Mouse (Mus musculus) embryonic facial prominence, embryonic 11.5 days (tissue): ENCODE measurements around the gene Serhl. TPM values are rescaled to one million over a fixed set of nuclear protein-coding genes. Genes with fewer than 3 reads are reported as not detected.

ENCODE experiments used
- ATAC-seq: fragments of 200-750 bp; cut with Nextera tagmentation; replicated peaks from 2 replicates; pipeline ENCODE4 v1.8.0; 2017; ENCODE audit warnings: low read depth; ENCODE audit not compliant: insufficient number of reproducible peaks, low FRiP score, low TSS enrichment
- DNase-seq: peaks from one replicate; pipeline ENCODE4 v3.0.0-alpha.2; 2015; ENCODE audit warnings: low spot score
- H3K27ac ChIP-seq: fragments of 300-500 bp; sonication (generic); replicated peaks from 2 replicates; pipeline ENCODE4 v1.5.1; 2014; ENCODE audit warnings: mild to moderate bottlenecking, low read depth, low read length, control low read depth
- H3K27me3 ChIP-seq: fragments of 300-500 bp; sonication (generic); 2 replicates; pipeline ENCODE4 v1.6.1; 2014; ENCODE audit warnings: mild to moderate bottlenecking, low read length, moderate library complexity, mixed read lengths; ENCODE audit not compliant: control insufficient read depth, insufficient read depth
- H3K36me3 ChIP-seq: fragments of 300-500 bp; sonication (generic); replicated peaks from 2 replicates; pipeline ENCODE4 v1.6.1; 2014; ENCODE audit warnings: low read depth, mild to moderate bottlenecking, low read length, moderate library complexity, mixed read lengths; ENCODE audit not compliant: control insufficient read depth, insufficient read depth
- H3K4me1 ChIP-seq: fragments of 300-500 bp; sonication (generic); 2 replicates; pipeline ENCODE4 v1.6.1; 2014; ENCODE audit warnings: low read length, mixed read lengths; ENCODE audit not compliant: control insufficient read depth, insufficient read depth
- H3K4me2 ChIP-seq: fragments of 300-500 bp; sonication (generic); 2 replicates; pipeline ENCODE4 v1.6.1; 2014; ENCODE audit warnings: low read depth, mild to moderate bottlenecking, control low read depth, low read length, moderate library complexity
- H3K4me3 ChIP-seq: fragments of 300-500 bp; sonication (generic); 2 replicates; pipeline ENCODE4 v1.5.1; 2014; ENCODE audit warnings: low read depth, low read length, control low read depth
- H3K9ac ChIP-seq: fragments of 300-500 bp; sonication (generic); replicated peaks from 2 replicates; pipeline ENCODE4 v1.6.1; 2014; ENCODE audit warnings: mild to moderate bottlenecking, control low read depth, low read length
- H3K9me3 ChIP-seq: fragments of 300-500 bp; sonication (generic); replicated peaks from 2 replicates; pipeline ENCODE4 v1.6.1; 2016; ENCODE audit warnings: mild to moderate bottlenecking, low read length, inconsistent platforms, mixed read lengths; ENCODE audit not compliant: control insufficient read depth
- WGBS: fragments of 180-500 bp; shearing (Covaris S2); extraction: QIAGEN DNeasy Blood & Tissue Kit; methylation state at CpG from one replicate; pipeline ENCODE4 v1.1.7; 2014; 5-methylcytosine and 5-hydroxymethylcytosine counted together
- polyA plus RNA-seq: library from polyadenylated mRNA; unstranded; fragments of >200 nt; fragmentation: Nextera tagmentation; extraction: Ambion mirVana; gene quantifications from 2 replicates; pipeline ENCODE4 v1.2.1, GENCODE M21; 2014

Serhl gene
- polyA plus RNA-seq, 1 experiment from 2014 or later: 43.5 TPM

DNA sequence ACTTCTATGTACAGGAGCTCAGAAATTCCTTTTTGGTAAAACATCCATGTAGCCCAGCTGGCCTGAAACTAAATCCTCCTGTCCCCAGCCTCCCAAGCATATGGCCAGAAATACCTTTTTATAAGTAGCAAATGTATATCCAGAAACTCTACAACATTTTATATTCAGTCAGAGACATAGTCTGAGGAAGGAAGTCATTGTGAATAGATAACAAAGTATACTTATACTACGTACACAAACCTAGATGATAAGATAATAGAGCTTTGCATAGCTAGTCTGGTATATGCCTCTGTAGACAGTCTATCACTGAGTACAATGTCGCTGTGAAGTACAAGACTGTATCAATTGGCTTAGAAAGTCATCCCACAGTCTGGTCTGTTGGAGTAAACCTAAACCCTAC lies 46.3 kb downstream of the Serhl start:
- Histone ChIP-seq H3K27ac (no peak overlapping the region), H3K4me1 (no peaks in the 10 kb centered on the region), H3K4me2 (no peak overlapping the region), H3K9me3 (no peaks in the 10 kb centered on the region), H3K27me3 (no peaks in the 10 kb centered on the region), H3K36me3 (peaks cover 19% of the 10 kb centered on the region), H3K4me3 (no peak overlapping the region), H3K9ac (no peak overlapping the region)
- DNase-seq (no peak), ATAC-seq (no peak)
- 93% methylated on average over 2 of the region's 2 CpGs for WGBS

DNA sequence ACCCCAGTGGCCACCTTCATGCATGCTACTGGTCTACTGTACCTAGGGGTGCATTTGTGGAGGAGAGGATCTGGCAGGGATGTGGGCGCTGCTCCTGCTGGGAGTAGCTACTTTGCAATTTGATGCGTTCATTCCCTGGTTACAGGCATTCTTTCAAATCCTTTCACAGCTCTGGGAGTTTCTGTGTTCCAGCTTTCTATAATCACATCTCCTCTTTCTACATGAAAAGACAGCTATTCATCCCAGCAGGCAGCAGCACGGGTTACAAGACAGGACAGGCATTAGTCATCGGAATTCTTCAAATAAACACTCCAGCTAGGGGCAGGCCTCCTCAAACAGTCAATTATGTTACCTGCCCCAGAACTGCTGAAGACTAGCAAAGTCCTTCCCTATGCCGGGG lies 53.6 kb downstream of the Serhl start:
- Histone ChIP-seq H3K36me3 (peaks cover 3% of the 10 kb centered on the region; the same call in 1 of the 2 replicates), H3K9me3 (no peaks in the 10 kb centered on the region), H3K4me1 (no peaks in the 10 kb centered on the region; the same call in 1 of the 2 replicates), H3K27me3 (no peaks in the 10 kb centered on the region), H3K4me3 (no peak overlapping the region), H3K27ac (no peak overlapping the region), H3K4me2 (no peak overlapping the region), H3K9ac (no peak overlapping the region)
- 65% methylated on average over 5 of the region's 5 CpGs for WGBS
- no peak for ATAC-seq
- DNase-seq: peak; percentile 16

DNA sequence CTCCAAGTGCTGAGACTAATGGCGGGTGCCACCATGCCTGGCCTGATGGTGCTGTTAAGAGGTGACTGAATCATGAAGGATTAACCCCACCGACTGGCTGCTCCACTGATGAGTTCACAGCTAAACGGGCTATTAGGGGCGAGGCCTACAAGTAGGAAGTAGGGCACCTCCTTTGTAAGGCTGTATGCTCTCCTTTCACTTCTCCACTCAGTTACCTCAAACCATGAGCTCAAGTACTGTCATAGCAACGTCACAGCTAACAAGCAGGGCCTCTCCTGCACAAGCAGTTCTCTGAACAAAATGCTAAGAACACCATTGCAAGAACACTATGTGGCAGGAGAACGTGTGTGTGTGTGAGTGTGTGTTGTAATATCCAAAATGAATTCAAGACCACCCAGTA lies 56.2 kb downstream of the Serhl start:
- WGBS: 92% methylated on average over 6 of the region's 6 CpGs

DNA sequence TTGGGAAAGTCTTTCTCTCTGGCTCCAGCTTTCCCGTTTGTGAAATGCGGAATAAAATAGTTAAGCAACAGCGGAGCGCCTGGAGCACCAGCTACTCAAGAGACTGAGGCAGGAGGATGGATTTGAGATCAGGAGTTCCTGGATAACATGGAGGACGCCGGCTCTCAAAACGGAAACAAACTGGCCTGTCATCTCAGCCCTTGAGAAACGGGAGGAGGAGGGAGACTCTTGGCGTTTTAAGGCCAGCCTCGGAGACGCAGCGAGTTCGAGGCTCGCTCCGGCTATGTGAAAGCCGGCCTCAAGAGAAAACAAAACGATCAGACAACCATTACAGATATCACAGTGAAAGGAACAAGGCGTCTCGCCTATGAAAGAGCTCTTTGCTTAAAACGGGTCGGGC lies 59.1 kb downstream of the Serhl start:
- 5% methylated on average over 21 of the region's 21 CpGs for WGBS
- no peaks in the 10 kb centered on the region; the same call in 1 of the 2 replicates for H3K4me1 ChIP-seq
- ATAC-seq (no peak), DNase-seq (peak; percentile 32)
- H3K9ac ChIP-seq: peak overlapping the region; percentile 96
- H3K36me3 ChIP-seq: no peaks in the 10 kb centered on the region; the same call in 1 of the 2 replicates
- peak overlapping the region; percentile 96 for H3K27ac ChIP-seq
- no peaks in the 10 kb centered on the region for H3K9me3 ChIP-seq
- H3K27me3 ChIP-seq: no peaks in the 10 kb centered on the region
- peak overlapping the region; percentile 94 for H3K4me3 ChIP-seq
- peak overlapping the region; percentile 76 for H3K4me2 ChIP-seq

More for the DNA sequence above, 56.2 kb downstream of the Serhl start:
- Histone ChIP-seq H3K27ac (no peak overlapping the region), H3K4me3 (no peak overlapping the region), H3K9ac (no peak overlapping the region), H3K36me3 (no peaks in the 10 kb centered on the region; the same call in 1 of the 2 replicates), H3K27me3 (no peaks in the 10 kb centered on the region), H3K4me1 (no peaks in the 10 kb centered on the region; the same call in 1 of the 2 replicates), H3K9me3 (no peaks in the 10 kb centered on the region), H3K4me2 (no peak overlapping the region)
- DNase-seq (no peak), ATAC-seq (no peak)

DNA sequence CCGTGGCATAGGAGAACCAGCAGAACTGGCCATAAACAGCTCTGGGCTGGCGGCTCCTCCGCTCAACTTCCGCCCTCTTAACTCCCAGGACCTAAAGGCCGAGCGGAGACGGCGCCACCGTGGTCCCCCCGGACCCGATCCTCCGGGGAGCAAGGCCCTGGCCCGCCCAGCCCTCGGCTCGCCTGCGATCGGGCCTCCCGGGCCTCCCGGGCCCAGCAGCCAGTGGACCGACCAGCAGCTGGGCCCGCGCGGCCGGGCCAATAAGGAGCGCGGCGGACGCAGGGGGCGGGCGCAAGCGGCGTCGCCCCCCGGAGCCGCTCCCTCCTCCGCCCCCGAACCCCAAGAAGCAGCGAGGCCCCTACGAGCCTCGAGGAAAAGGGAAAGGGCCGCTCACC lies 59.5 kb downstream of the Serhl start:
- Histone ChIP-seq H3K9me3 (no peaks in the 10 kb centered on the region), H3K4me1 (no peaks in the 10 kb centered on the region; the same call in 1 of the 2 replicates), H3K4me3 (peak overlapping the region; percentile 94), H3K9ac (peak overlapping the region; percentile 96), H3K4me2 (peak overlapping the region; percentile 76), H3K27me3 (no peaks in the 10 kb centered on the region), H3K36me3 (no peaks in the 10 kb centered on the region; the same call in 1 of the 2 replicates), H3K27ac (peak overlapping the region; percentile 96)
- DNase-seq: no peak
- peak; percentile 73 for ATAC-seq
- under 1% methylated on average over 38 of the region's 41 CpGs for WGBS

DNA sequence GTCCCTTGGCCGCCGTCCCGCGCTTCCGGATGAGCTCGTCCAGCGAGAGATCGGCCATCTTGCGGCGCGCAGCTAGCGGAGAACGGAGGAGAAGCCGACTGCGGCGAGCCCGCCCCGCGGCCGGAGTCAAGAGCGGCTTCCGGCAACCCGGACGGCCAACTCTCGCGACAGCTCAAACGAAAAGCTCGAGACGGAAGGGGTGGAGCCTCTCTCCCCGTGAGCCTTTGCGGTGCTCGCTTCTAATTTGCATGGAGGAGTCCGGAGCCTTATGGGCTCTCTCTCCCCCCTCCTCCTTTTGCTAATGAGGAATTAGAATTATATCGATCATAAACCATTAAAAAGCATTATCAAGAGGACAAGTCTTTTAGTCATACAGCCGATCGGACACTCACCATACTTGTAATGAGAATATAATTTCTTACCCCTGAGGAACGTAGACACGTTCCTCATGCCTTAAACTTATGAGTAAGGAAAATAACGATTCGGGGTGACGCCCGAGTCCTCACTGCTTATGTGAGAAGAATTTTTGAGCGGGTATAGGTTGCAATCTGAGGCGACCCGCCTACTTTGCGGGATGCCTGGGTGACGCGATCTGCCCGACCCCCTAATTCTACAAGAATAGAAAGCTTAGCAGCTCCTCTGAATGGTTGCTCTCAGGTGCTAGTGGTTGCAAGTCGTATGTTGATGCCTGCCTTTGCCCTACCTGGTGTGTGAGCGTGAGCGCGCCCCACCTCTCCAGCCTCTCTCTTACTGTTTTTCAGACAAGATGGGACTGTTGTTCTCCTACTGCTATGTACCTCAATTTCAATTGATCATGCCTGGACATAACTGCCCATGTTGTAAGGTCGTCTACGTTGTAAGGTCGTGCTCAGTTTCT lies 60.1 kb downstream of the Serhl start, which contains the start of gene Poldip3:
Poldip3 (minus strand) TSS at position 189 of the 877 bp plus-strand sequence.
- Histone ChIP-seq H3K9ac (peak within 1 kb of the TSS; percentile 96), H3K36me3 (no peaks in the 10 kb centered on the region; the same call in 1 of the 2 replicates), H3K4me2 (peak within 1 kb of the TSS; percentile 76), H3K27ac (peak within 1 kb of the TSS; percentile 96), H3K4me1 (no peaks in the 10 kb centered on the region; the same call in 1 of the 2 replicates), H3K4me3 (peak within 1 kb of the TSS; percentile 94), H3K9me3 (no peaks in the 10 kb centered on the region), H3K27me3 (no peaks in the 10 kb centered on the region)
- DNase-seq: peak; percentile 99
- peak; percentile 92 for ATAC-seq
- WGBS: under 1% methylated on average over 56 of the region's 56 CpGs

DNA sequence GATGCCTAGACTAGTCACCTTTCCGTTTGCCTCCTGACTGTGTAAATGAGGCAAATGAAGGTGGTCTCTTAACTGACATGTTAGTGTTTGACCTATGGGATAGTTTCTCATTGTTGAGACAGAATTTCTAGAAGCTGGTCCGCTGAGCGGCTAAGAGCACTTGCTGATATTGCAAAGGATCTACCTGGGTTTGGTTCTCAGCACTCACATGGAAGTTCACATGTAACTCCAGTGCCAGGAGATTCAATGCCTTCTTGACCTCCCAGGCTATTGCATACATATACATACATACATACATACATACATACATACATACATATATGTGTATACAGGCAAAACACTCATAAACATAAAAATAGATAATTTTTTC lies 60.8 kb downstream of the Serhl start:
- Histone ChIP-seq H3K9ac (no peak overlapping the region), H3K27me3 (no peaks in the 10 kb centered on the region), H3K27ac (peak overlapping the region; percentile 61), H3K9me3 (no peaks in the 10 kb centered on the region), H3K4me1 (no peaks in the 10 kb centered on the region; the same call in 1 of the 2 replicates), H3K4me2 (peak overlapping the region; percentile 26; the same call in 1 of the 2 replicates), H3K36me3 (no peaks in the 10 kb centered on the region; the same call in 1 of the 2 replicates), H3K4me3 (0 out of 2 replicates have a peak overlapping the region, but pooled peaks have one; percentile 7)
- 22% methylated on average over 3 of the region's 3 CpGs for WGBS
- no peak for ATAC-seq
- DNase-seq: no peak

DNA sequence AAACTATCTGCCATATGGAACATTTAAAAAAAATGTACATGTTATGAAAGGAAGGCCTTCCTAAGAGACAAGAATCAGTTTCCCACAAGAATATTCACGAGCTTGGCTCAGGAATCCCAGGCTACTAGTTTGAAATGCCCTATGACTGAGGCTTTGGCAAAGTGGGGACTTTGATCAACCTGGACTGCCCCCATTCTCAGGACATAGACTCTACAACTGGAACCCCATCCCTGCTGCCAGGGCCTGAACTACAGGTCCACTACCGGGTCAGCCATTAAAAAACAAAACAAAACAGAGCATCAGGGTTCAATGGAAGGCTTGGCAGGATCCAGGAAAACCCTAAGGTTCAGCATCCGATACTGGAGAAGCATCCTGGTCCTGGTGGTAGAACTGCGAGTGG lies 61.4 kb downstream of the Serhl start:
- no peaks in the 10 kb centered on the region; the same call in 1 of the 2 replicates for H3K36me3 ChIP-seq
- H3K27me3 ChIP-seq: no peaks in the 10 kb centered on the region
- no peak overlapping the region for H3K4me3 ChIP-seq
- ATAC-seq (no peak), DNase-seq (no peak)
- WGBS: 88% methylated on average over 4 of the region's 4 CpGs
- H3K4me2 ChIP-seq: no peak overlapping the region
- no peaks in the 10 kb centered on the region for H3K9me3 ChIP-seq
- no peak overlapping the region for H3K9ac ChIP-seq
- no peak overlapping the region for H3K27ac ChIP-seq
- no peaks in the 10 kb centered on the region for H3K4me1 ChIP-seq
